Mouse (Mus musculus) liver, adult 2 months (tissue): ENCODE results near the gene Dusp5.

Source experiments
- CTCF ChIP-seq: fragments of 200-500 bp; IDR thresholded peaks from 2 replicates; pipeline ENCODE4 v1.5.1; 2011; ENCODE audit warnings: low read depth, low read length, control low read depth
- POLR2A ChIP-seq: fragments of 200-500 bp; IDR thresholded peaks from 2 replicates; pipeline ENCODE4 v1.6.1; 2011; ENCODE audit warnings: low read length, control low read depth; ENCODE audit not compliant: insufficient read depth; ENCODE audit errors: extremely low read depth

GRCm38 (mm10) chr19:53573151-53573550 is 44.2 kb downstream of the Dusp5 start:
- no peak for TF ChIP-seq CTCF
- no peak for TF ChIP-seq POLR2A
